Mouse (Mus musculus) midbrain, embryonic 14.5 days (tissue): ENCODE results near the gene Olfr209. TPM values are rescaled to one million over a fixed set of nuclear protein-coding genes. Genes with fewer than 3 reads are reported as not detected.

Experiments
- ATAC-seq: fragments of 200-750 bp; cut with Nextera tagmentation; 2 replicates; pipeline ENCODE4 v1.8.0; 2017; ENCODE audit warnings: moderate number of reproducible peaks, moderate library complexity; ENCODE audit not compliant: low FRiP score, low TSS enrichment
- DNase-seq: peaks from one replicate; pipeline ENCODE4 v3.0.0-alpha.2; 2015
- H3K27ac ChIP-seq: fragments of 300-500 bp; sonication (generic); replicated peaks from 2 replicates; pipeline ENCODE4 v1.5.1; 2014; ENCODE audit warnings: mild to moderate bottlenecking, low read depth, low read length, moderate library complexity
- H3K27me3 ChIP-seq: fragments of 300-500 bp; sonication (generic); 2 replicates; pipeline ENCODE4 v1.6.1; 2014; ENCODE audit warnings: low read length, control low read depth, mixed read lengths; ENCODE audit not compliant: control insufficient read depth, insufficient read depth
- H3K36me3 ChIP-seq: fragments of 300-500 bp; sonication (generic); 2 replicates; pipeline ENCODE4 v1.6.1; 2014; ENCODE audit warnings: low read length, control low read depth; ENCODE audit not compliant: control insufficient read depth, insufficient read depth
- H3K4me1 ChIP-seq: fragments of 300-500 bp; sonication (generic); 2 replicates; pipeline ENCODE4 v1.6.1; 2014; ENCODE audit warnings: mild to moderate bottlenecking, antibody characterized with exemption, low read length, control low read depth; ENCODE audit not compliant: control insufficient read depth, insufficient read depth
- H3K4me2 ChIP-seq: fragments of 300-500 bp; sonication (generic); 2 replicates; pipeline ENCODE4 v1.6.1; 2014; ENCODE audit warnings: mild to moderate bottlenecking, low read length, moderate library complexity
- H3K4me3 ChIP-seq: fragments of 300-500 bp; sonication (generic); replicated peaks from 2 replicates; pipeline ENCODE4 v1.5.1; 2014; ENCODE audit warnings: low read depth, low read length
- H3K9ac ChIP-seq: fragments of 300-500 bp; sonication (generic); replicated peaks from 2 replicates; pipeline ENCODE4 v1.6.1; 2014; ENCODE audit warnings: mild to moderate bottlenecking, low read length, moderate library complexity
- H3K9me3 ChIP-seq: fragments of 300-500 bp; sonication (generic); 2 replicates; pipeline ENCODE4 v1.6.1; 2016; ENCODE audit warnings: low read length, control low read depth, mixed read lengths; ENCODE audit not compliant: control insufficient read depth
- WGBS: fragments of 180-500 bp; shearing (Covaris S2); extraction: QIAGEN DNeasy Blood & Tissue Kit; methylation state at CpG from one replicate; pipeline ENCODE4 v1.1.7; 2014; 5-methylcytosine and 5-hydroxymethylcytosine counted together
- polyA plus RNA-seq: library from polyadenylated mRNA; unstranded; fragments of >200 nt; fragmentation: Nextera tagmentation; extraction: Ambion mirVana; gene quantifications from 2 replicates; pipeline ENCODE4 v1.2.1, GENCODE M21; 2014

Gene Olfr209
- polyA plus RNA-seq = not detected in 2 replicates

DNA sequence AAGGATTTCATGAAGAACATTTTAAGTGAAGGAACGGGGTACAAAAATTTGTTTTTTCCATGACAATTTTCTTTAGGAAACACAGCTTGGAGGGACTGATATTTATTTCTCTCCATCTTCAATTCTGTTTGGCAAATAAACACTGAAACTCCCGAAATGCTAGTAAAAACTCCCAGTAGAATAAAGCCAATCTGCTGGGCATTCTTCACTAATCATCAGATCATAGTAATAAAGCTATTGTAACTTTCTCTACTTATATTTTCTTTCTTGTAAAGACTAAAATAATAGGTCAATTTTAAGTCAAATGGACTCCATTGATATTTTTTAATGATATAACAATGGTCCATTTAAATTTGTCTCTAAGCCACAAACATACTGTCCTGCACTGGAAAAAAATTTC is at the start of gene Olfr209:
Gene Olfr209, minus strand, starts transcription at position 101 of the 400 bp plus-strand sequence.
- 81% methylated on average over 2 of the region's 2 CpGs for WGBS
- H3K9ac ChIP-seq = no peak within 1 kb of the TSS
- H3K4me3 ChIP-seq = no peak within 1 kb of the TSS
- H3K4me2 ChIP-seq = no peak within 1 kb of the TSS
- H3K4me1 ChIP-seq = no peaks in the 10 kb centered on the region
- DNase-seq (no peak), ATAC-seq (no peak)
- H3K27me3 ChIP-seq = no peaks in the 10 kb centered on the region
- H3K27ac ChIP-seq = no peak within 1 kb of the TSS
- H3K9me3 ChIP-seq = no peaks in the 10 kb centered on the region
- H3K36me3 ChIP-seq = no peaks in the 10 kb centered on the region

DNA sequence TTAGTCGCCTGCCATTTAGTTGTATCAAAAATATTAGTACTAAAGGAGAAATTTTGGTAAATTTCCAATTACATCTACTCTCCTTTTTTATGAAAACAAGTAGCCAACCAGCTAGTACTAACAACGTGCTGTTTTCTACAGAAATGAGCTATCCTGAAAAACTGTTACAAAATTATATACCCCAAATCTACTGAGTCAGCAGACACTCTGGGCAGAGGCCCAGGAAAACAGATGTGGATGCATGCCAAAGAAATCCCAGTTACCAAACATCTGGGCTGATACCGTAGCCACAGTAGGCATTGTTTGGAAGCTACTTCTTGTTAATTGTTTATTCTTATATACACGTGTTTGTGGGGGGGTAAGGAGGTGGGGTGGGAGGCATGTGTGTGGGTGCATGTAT is 49.7 kb upstream of the Olfr209 start:
- ATAC-seq (no peak), DNase-seq (no peak)
- Histone ChIP-seq H3K27me3 (no peaks in the 10 kb centered on the region), H3K9me3 (no peaks in the 10 kb centered on the region), H3K4me3 (no peak overlapping the region), H3K9ac (no peak overlapping the region), H3K4me1 (no peaks in the 10 kb centered on the region), H3K4me2 (no peak overlapping the region), H3K36me3 (no peaks in the 10 kb centered on the region), H3K27ac (no peak overlapping the region)
- WGBS = 79% methylated on average over 4 of the region's 4 CpGs

DNA sequence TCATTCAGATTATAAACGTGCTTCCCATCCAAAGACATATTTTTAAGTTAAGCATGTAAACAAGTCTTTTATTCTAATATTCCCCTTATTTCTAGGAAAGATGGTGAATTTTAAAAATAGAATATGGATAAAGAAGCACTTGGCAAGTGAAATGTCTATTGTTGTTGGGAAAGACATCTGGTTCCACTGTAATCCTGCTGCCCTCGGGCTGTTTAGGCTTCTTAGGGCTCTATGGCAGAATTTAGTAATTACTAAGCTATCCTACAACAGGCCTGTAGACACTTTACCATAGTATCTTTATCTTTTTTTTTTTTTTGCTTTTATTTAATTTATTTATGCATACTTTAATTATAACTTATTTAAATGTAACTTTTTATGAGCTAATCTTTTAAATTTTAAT is 46.0 kb upstream of the Olfr209 start:
- Histone ChIP-seq H3K27me3 (no peaks in the 10 kb centered on the region), H3K36me3 (no peaks in the 10 kb centered on the region), H3K9ac (no peak overlapping the region), H3K9me3 (no peaks in the 10 kb centered on the region), H3K27ac (peak overlapping the region; percentile 73; the same call in 1 of the 2 replicates), H3K4me3 (no peak overlapping the region), H3K4me2 (peak overlapping the region; percentile 33; the same call in 1 of the 2 replicates), H3K4me1 (peaks cover 5% of the 10 kb centered on the region; the same call in 1 of the 2 replicates)
- ATAC-seq = no peak
- 49% methylated on average over 2 of the region's 2 CpGs for WGBS
- DNase-seq = peak; percentile 67

DNA sequence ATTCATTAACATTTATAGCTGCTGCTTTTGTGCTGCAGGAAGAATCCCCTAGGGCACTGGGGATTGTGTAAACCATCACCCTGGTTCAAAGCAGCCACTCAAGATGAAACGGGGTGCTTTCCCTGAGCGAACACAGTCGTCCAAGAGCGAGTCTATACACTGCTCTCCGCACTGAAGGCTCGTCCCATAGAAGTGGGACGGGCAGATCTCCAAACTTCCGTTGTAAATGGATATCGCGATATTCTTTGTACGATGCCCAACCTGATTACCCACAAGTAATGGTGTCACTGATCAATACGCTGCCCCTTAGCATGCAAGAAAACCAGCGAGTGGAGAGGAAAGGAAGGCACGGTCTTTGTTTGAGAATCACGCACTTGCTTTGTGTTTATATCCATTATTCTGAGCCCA is 45.6 kb upstream of the Olfr209 start:
- H3K4me2 ChIP-seq = peak overlapping the region; percentile 33
- peak; percentile 81; the same call in 1 of the 2 replicates for ATAC-seq
- H3K4me3 ChIP-seq = no peak overlapping the region
- peaks cover 5% of the 10 kb centered on the region; the same call in 1 of the 2 replicates for H3K4me1 ChIP-seq
- H3K9me3 ChIP-seq = no peaks in the 10 kb centered on the region
- H3K27me3 ChIP-seq = no peaks in the 10 kb centered on the region
- H3K9ac ChIP-seq = no peak overlapping the region
- peak overlapping the region; percentile 73 for H3K27ac ChIP-seq
- no peaks in the 10 kb centered on the region for H3K36me3 ChIP-seq
- WGBS = 35% methylated on average over 15 of the region's 15 CpGs
- peak; percentile 83 for DNase-seq

DNA sequence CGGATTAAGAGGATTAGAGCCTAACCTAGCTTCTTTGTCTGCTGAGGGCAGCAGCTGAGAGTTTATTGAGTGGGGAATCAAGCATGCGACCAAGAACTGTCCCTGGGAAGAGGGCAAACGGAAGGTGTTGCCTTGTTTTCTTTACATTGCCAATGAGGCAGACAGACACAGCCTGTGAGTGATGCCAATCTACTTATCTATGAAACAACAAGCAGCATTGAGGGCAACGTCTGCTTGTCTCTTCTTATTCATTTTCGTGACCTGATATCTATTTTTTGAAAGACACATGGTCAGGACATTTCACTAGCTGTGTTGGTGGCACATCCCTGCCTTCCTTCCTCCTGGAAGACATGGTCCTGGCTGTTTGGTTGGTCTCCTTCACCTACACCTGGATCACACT is 43.2 kb upstream of the Olfr209 start, which contains the start of gene Gabrr3:
Gene Gabrr3, plus strand, starts transcription at position 301 of the 400 bp plus-strand sequence.
- Histone ChIP-seq H3K27me3 (no peaks in the 10 kb centered on the region), H3K36me3 (no peaks in the 10 kb centered on the region), H3K9ac (no peak within 1 kb of the TSS), H3K27ac (no peak within 1 kb of the TSS), H3K4me1 (peaks cover 5% of the 10 kb centered on the region; the same call in 1 of the 2 replicates), H3K4me3 (no peak within 1 kb of the TSS), H3K9me3 (no peaks in the 10 kb centered on the region), H3K4me2 (no peak within 1 kb of the TSS)
- 34% methylated on average over 5 of the region's 5 CpGs for WGBS
- no peak for DNase-seq
- no peak for ATAC-seq

DNA sequence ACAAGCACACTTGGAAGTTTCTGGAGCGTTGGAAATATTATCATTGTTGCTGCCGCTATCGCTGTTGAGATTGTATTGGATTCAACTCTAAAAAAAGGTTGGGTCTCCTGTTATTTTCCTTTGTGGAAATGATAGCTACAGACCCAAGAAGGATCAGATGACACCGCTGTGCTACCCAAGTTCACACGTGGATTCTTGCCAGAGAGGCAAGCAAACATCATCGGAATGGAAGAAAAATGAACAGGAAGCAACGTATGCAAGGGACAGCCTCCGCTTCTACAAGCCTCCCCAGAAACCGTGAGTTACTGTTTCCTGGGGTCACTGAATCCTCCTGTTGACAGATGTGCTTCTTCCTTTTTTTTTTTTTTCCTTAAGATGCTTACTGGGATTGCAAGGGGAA is 41.0 kb upstream of the Olfr209 start:
- no peaks in the 10 kb centered on the region for H3K9me3 ChIP-seq
- peaks cover 5% of the 10 kb centered on the region; the same call in 1 of the 2 replicates for H3K4me1 ChIP-seq
- no peak overlapping the region for H3K4me2 ChIP-seq
- no peak overlapping the region for H3K27ac ChIP-seq
- H3K27me3 ChIP-seq = no peaks in the 10 kb centered on the region
- no peak overlapping the region for H3K4me3 ChIP-seq
- ATAC-seq = no peak
- H3K36me3 ChIP-seq = no peaks in the 10 kb centered on the region
- DNase-seq = no peak
- no peak overlapping the region for H3K9ac ChIP-seq
- 88% methylated on average over 9 of the region's 9 CpGs for WGBS

DNA sequence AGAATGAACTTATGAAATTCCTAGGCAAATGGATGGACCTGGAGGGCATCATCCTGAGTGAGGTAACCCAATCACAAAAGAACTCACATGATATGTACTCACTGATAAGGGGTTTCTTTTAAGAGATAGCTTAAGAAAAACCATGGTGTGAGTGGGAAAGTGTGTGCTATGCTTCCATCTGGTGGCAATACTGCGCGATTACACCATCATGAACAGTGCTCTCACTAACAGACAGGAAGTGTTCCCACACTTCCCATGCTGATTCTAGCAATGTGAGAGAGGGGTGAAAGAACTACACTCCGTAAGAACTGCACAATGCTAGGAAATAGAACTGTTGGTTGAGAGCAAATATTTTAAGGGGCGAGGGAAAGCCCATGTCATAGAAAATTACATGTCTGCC is 39.9 kb upstream of the Olfr209 start:
- no peak overlapping the region for H3K4me3 ChIP-seq
- no peak overlapping the region for H3K27ac ChIP-seq
- no peaks in the 10 kb centered on the region for H3K36me3 ChIP-seq
- ATAC-seq = peak; percentile 74; the same call in 1 of the 2 replicates
- H3K4me2 ChIP-seq = no peak overlapping the region
- peaks cover 5% of the 10 kb centered on the region; the same call in 1 of the 2 replicates for H3K4me1 ChIP-seq
- no peak overlapping the region for H3K9ac ChIP-seq
- no peaks in the 10 kb centered on the region for H3K27me3 ChIP-seq
- H3K9me3 ChIP-seq = no peaks in the 10 kb centered on the region
- DNase-seq = peak; percentile 81
- WGBS = 16% methylated on average over 4 of the region's 4 CpGs

DNA sequence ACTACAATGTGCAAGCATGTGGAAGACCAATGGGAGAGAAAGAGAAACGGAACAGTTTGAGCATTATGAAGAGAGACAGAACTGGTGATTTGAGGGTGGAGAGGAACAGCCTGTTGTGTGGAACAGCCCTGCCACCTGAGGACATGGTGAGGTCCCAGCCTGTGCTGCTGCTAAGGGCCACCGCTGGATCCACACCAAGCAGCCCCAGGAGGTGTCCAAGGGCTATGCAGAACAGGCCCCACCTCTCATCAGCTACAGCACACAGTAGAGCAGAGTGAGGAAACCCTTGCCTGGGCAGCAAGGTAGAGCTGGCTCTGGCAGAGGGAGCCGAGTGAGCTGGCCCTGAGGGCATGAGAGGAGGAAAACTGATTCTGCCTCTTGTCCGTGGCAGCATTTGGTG is 38.2 kb upstream of the Olfr209 start:
- 86% methylated on average over 4 of the region's 4 CpGs for WGBS
- Histone ChIP-seq H3K27ac (no peak overlapping the region), H3K4me3 (no peak overlapping the region), H3K36me3 (no peaks in the 10 kb centered on the region), H3K4me1 (peaks cover 2% of the 10 kb centered on the region; the same call in 1 of the 2 replicates), H3K4me2 (no peak overlapping the region), H3K9ac (no peak overlapping the region), H3K27me3 (no peaks in the 10 kb centered on the region), H3K9me3 (no peaks in the 10 kb centered on the region)
- DNase-seq (no peak), ATAC-seq (no peak)

DNA sequence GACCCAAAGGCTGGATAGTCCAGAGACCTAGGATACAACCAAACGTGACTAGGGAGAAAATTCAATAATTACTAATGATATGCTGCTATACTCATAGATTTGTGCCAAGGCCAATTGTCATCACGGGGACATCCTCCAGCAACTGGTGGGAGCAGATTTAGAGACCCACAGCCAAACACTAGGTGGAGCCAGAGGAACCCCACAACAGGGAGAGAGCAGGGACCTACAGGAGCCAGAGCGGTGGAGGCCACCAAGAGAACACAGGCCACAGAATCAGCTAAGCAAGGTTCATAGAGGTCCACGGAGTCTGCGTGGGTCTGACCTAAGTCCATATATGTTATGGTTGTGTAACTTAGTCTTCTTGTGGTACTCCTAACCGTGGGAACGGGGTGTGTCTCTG is 37.3 kb upstream of the Olfr209 start:
- H3K36me3 ChIP-seq = no peaks in the 10 kb centered on the region
- no peak overlapping the region for H3K4me2 ChIP-seq
- no peaks in the 10 kb centered on the region for H3K27me3 ChIP-seq
- ATAC-seq (no peak), DNase-seq (no peak)
- H3K4me3 ChIP-seq = no peak overlapping the region
- no peak overlapping the region for H3K9ac ChIP-seq
- H3K27ac ChIP-seq = no peak overlapping the region
- no peaks in the 10 kb centered on the region for H3K4me1 ChIP-seq
- H3K9me3 ChIP-seq = no peaks in the 10 kb centered on the region
- 69% methylated on average over 7 of the region's 7 CpGs for WGBS
